Mouse (Mus musculus) kidney, postnatal 4 days (tissue): ENCODE data around the gene Castor2.

Source experiments
- DNase-seq, 2 experiments: peaks; one replicate each; pipeline ENCODE4 v3.0.0; 2021; ENCODE audit warnings: mixed read lengths in 2 of 2

The Castor2 gene

GRCm38 (mm10) chr5:134105829-134106228, 6.3 kb downstream of the Castor2 start:
- no peak for DNase-seq

GRCm38 (mm10) chr5:134114981-134115380, 15.5 kb downstream of the Castor2 start:
- no peak for DNase-seq

GRCm38 (mm10) chr5:134115639-134116259, 16.2 kb downstream of the Castor2 start:
- DNase-seq = no peak

- DNase-seq = no peak
These were observed 19.4 kb downstream of the Castor2 start for GRCm38 (mm10) chr5:134118798-134119407.

GRCm38 (mm10) chr5:134119481-134120120, 20.1 kb downstream of the Castor2 start:
- no peak for DNase-seq

- no peak for DNase-seq
These were observed 20.6 kb downstream of the Castor2 start for GRCm38 (mm10) chr5:134120135-134120534.

GRCm38 (mm10) chr5:134121138-134121892, 21.8 kb downstream of the Castor2 start:
- no peak for DNase-seq

GRCm38 (mm10) chr5:134121893-134122259, 22.4 kb downstream of the Castor2 start:
- DNase-seq = no peak

GRCm38 (mm10) chr5:134123846-134124245, 24.3 kb downstream of the Castor2 start:
- no peak for DNase-seq

GRCm38 (mm10) chr5:134126232-134126631, 26.7 kb downstream of the Castor2 start:
- no peak for DNase-seq

GRCm38 (mm10) chr5:134131586-134131985, 32.1 kb downstream of the Castor2 start:
- DNase-seq = peak in 1 of 2 experiments; percentile 31

- no peak for DNase-seq
These were observed 36.5 kb downstream of the Castor2 start for GRCm38 (mm10) chr5:134136022-134136421.

- DNase-seq = no peak
These were observed 38.4 kb downstream of the Castor2 start for GRCm38 (mm10) chr5:134137933-134138332.

GRCm38 (mm10) chr5:134139429-134139828, 39.9 kb downstream of the Castor2 start:
- DNase-seq = peak in 1 of 2 experiments; percentile 21

- DNase-seq = no peak
These were observed 41.7 kb downstream of the Castor2 start for GRCm38 (mm10) chr5:134141236-134141635.

GRCm38 (mm10) chr5:134142381-134142780, 42.9 kb downstream of the Castor2 start:
- DNase-seq = no peak

- DNase-seq = no peak
These were observed 45.5 kb downstream of the Castor2 start for GRCm38 (mm10) chr5:134144986-134145385.

GRCm38 (mm10) chr5:134147194-134147753, 47.8 kb downstream of the Castor2 start:
- DNase-seq = no peak

GRCm38 (mm10) chr5:134148153-134148552, 48.6 kb downstream of the Castor2 start:
- no peak for DNase-seq

- DNase-seq = no peak
These were observed 52.4 kb downstream of the Castor2 start for GRCm38 (mm10) chr5:134151895-134152294.

- DNase-seq = no peak
These were observed 56.5 kb downstream of the Castor2 start for GRCm38 (mm10) chr5:134155916-134156466.

- peak; percentile 74 to 84 for DNase-seq
These were observed 65.2 kb downstream of the Castor2 start for GRCm38 (mm10) chr5:134164688-134165087.

- no peak for DNase-seq
These were observed 67.1 kb downstream of the Castor2 start for GRCm38 (mm10) chr5:134166642-134167041.
